Mouse (Mus musculus) right cerebral cortex, postnatal 4 days (tissue): ENCODE results near the gene Dlg4.

Experiments used
- DNase-seq: peaks from one replicate; pipeline ENCODE4 v3.0.0-alpha.2; 2022

Gene Dlg4

GRCm38 (mm10) chr11:70020731-70021263 is 4.1 kb downstream of the Dlg4 start:
- DNase-seq: peak; percentile 73

DNA sequence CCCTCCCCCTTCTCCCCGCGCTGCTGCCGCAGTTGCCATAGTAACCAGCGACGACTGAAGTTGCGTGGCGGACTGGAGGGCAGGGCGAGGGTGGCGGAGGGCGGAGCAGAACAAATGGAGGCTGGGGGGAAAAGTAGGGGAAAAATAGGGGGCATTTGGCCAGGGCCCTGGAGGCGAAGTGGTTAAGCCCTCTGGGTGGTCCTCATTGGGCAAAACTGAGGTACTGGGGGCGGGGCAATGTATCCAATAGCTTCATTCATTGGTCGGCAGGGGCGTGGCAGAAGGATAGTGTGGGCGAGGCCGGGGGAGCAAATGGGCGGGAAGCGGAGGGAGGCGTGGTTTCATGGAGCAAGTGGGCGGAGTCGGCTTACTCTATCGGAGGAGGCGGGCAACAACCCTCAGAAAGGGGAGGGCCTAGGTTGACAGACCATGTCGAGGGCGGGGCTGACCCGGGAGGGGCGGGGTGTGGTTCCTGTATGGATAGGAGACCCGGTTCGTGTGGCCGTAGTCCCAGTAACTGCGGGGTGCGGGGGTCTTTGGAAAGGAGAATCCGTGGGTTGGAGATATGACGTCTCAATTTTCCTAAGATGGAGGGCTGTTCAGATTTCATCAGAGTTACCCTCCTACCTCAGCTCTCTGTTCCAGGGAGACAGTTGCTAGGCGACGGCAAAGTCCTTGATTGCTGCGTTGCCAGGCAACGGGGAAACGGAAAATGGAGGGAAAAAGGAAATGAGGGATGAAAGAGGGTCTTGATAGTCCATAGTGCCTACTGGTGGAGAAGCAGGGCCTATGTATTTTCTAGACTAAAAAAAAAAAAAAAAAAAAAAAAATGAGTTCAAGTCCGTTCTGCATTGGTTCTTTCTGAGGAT is 4.8 kb downstream of the Dlg4 start:
- DNase-seq: peak; percentile 98

DNA sequence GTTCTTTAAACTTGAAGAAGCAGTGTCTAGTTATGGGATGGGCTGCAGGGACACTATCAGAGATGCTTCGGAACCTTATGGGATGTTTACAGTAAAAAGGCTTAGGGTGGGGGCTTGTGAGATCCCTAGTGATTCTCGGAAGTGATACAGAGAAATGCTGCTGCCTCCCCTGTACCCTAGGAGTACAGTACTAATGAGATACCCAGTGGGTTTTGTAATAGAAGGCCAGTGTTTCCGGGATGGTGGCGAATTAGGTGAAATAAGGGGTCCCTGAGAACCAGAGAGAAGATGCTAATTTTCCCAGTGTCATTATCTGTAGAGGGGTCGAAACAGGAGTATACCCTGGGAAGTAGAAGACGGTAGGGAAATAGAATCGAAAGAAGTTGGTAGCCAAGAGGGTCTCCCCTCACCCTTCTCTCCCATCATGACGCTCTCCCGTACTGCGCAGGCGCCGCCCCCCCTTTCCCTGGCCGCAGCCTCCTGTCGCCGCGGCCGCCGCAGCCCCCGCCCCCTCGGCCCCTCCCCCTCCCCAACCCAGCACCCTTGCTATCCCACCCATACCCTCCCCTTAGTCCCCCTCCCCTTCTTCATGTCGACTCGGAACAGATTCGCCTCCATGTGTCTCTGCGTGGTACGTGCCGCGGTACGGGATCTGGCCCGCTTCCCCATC is 6.9 kb downstream of the Dlg4 start:
- peak; percentile 79 for DNase-seq

DNA sequence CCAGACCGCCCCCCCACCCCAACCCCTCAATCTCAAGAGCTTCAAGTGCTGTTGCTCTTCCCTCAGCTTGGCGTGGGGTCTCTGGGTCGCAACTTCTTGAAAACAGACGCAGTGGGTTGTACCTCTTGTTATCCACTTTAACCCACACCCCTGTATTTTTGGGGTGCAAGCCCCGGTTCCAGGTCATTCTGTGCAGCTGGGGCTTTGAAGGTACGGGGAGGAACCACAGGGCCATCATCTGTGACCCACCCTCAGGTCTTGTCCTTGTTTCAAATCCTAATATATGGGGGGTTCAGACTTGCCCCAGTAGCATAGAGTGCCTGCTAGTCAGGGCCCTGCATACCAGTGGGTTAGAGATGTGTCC is 7.4 kb downstream of the Dlg4 start:
- DNase-seq: no peak

DNA sequence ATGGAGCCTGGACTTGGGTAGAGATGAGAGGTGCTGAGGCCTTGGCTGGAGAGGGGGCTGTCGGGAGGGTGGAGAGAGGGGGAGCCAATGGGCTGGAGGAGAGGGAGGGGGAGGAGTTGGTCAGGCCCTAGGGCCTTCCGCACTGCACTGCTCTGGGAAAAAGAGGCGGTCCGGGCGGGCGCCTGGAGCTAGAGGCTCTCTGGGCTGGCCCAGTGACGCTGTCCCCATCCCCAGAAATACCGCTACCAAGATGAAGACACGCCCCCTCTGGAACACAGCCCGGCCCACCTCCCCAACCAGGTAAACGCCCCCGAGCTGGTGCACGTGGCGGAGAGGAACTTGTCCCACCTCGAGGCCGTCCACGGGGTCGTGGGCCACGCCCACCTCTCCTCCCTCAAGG is 9.9 kb downstream of the Dlg4 start:
- peak; percentile 50 for DNase-seq

DNA sequence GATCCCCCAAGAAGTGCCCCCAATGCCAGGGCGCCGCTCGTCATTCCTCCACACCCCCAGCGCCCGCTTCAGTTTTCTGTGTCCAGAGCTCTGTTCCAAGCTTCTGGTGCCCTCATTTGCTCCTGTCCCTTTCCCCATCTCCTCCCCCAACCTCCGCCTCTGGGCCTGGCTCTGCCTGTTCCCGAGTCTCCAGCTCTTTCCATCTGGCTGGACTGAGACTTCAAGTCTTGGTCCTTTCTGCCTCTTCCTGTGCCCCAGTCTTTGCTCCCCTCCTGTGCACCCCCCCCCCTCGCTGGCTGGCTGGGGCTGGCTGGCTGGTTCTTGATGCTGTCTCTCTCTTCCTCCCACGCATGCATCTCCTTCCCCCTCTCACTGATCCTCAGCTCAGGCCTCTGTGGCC is 10.7 kb downstream of the Dlg4 start:
- DNase-seq: peak; percentile 42

GRCm38 (mm10) chr11:70028401-70029129 is 11.8 kb downstream of the Dlg4 start:
- DNase-seq: no peak

DNA sequence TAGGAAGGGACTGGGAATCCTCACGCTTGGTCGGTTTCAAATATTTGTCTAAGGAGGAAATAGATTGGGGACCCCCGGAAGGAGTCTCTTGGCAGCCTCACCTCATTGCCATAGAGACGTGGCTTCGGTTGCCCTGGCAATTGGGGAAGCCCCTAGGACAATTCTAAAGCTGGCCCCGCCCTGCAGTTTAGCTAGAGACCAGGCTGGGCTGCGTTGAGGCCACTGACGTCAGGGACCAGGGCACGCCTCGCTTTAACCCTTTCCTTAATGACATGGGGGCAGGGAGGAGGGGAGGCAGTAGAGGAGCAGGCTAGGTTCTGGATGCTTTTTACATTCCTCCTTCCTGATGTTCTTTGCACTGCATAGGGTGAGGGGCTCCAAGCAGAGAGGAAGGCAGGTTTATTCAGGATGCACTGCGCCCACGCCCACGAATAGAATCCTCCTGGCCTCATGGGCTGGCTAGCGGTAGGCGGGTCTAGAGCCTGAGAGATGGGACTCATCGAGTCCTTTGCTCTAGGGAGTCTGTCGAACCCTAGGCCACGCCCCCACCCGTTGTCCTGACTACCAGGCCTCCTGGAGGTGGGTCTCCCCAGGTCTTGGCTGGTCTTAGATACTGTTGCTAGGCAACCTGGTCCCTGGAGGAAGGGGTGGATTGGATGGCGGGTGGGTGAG is 12.5 kb downstream of the Dlg4 start:
- DNase-seq: peak; percentile 92

DNA sequence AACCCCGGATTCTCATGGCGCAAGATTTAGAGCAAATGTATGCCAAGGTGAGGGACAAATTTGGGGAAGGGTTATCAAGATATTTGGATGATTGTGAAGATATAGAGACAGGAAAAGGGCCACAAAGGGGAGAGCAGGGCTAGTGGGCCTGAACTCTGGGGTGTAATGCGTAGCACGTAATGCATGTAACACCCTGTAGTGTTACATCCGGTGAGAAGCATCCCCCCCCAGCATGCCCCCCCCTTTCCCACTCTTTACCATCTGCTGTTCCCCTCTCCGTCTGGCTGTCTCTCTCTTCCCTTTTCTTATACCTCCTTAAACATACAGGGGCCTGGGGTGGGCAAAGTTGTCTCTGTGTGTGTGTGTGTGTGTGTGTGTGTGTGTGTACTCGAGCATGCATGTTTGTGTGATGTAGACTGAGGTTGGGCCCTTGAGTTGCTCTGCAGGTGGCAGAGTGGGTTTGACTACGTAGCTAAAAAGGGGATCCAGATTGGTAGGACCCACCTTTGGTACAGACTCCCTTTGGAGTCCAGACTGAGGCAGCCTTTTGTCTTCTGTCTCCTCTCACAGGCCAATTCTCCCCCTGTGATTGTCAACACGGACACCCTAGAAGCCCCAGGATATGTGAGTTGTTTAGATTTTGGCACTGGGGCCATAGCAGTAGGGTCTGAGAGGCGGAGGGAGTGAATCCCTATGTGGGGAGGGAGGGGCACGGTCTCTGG is 13.2 kb downstream of the Dlg4 start:
- no peak for DNase-seq

GRCm38 (mm10) chr11:70030651-70031320 is 14.0 kb downstream of the Dlg4 start:
- no peak for DNase-seq

GRCm38 (mm10) chr11:70031321-70031670 is 14.6 kb downstream of the Dlg4 start:
- no peak for DNase-seq

DNA sequence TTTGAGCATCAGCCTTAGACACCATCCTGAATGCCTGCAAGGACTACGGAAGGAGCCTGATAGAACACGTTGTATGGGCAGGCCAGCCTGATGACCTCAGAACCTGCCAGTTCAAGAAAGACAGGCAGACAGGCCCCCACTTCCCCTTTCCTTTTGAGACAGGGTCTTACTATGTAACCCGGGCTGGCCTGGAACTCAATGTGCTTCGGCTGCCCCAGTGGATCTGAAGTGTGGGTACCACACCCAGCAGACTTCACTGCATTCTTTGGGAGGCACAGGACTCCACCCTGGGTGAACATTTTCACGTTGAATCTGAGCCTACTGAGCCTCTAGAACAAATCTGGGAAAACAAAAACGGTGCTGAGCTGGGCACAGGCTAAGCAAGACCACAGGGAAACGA is 21.4 kb downstream of the Dlg4 start:
- no peak for DNase-seq

DNA sequence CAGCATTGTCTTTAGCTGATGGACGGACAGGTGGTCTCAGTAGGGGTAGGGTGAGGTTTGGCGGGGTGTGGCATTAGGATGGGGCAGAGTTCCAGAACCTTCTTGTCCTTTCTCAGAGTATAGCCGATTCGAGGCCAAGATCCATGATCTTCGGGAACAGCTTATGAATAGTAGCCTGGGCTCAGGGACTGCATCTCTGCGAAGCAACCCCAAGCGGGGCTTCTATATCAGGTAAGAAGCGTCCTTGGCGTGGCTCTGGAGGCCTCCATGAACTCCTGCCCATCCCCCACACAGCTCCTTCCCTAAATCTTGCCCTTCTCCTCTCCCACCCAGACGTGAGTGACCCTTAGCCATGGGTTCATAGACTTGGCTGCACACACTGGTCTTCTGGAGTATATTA is 22.9 kb downstream of the Dlg4 start:
- DNase-seq: no peak

- no peak for DNase-seq
These were observed 23.4 kb downstream of the Dlg4 start for GRCm38 (mm10) chr11:70040184-70040583.

- DNase-seq: no peak
These were observed 25.8 kb downstream of the Dlg4 start for GRCm38 (mm10) chr11:70042309-70043085.

DNA sequence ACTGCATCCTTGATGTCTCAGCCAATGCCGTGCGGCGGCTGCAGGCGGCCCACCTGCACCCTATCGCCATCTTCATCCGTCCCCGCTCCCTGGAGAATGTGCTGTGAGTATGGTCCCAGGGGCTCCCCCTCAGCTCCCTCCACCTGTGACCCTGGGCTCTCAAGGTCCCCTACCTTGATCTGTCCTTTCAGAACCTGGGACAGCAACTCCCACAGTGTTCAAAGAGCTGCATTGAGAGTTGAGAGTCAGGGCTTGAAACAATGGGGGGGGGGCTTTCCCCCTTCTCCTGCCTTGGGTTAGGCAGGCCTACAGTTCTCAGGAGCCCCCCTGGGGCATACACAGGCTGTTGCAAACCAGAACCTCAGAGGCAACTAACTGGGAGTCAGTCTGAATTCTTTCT is 26.9 kb downstream of the Dlg4 start:
- DNase-seq: no peak

DNA sequence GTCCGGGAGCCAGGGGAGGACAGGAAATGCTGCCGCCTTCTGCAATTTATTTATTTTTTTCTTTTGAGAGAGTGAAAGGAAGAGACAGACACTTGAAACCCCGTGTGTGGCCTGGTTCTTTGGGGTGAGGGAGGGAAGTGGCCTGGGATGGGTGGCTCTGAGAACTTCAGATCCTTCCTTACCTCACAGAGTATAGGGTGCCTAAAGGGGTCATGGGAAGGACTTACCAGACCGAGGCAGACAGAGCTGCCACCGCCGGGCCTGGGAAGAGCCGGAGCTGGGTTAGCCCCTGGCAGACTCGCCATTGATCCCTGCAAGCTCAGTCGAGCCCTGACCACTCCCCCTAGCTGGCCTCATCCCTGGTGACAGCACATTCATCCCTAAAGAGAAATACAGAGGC is 28.7 kb downstream of the Dlg4 start:
- no peak for DNase-seq

- no peak for DNase-seq
These were observed 32.6 kb downstream of the Dlg4 start for GRCm38 (mm10) chr11:70049366-70049765.

DNA sequence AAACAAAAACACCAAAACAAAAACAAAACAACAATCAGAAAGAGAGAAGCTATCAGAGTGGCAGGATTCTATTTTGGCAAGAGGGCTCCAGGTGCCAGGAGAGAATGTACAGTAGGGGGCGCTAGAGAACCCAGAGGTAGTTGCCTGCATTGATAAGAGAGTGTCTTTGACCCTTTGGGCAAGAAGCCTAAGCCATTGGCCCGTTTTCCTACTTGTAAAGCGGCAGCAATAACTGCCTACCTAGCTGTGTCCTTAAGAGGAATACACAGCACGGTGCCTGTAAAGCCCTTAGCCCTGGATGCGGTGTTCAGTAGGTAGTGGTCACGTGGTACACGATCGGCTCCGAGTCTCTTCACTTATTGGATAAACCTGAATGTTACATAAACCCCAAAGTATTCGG is 33.1 kb downstream of the Dlg4 start:
- no peak for DNase-seq

DNA sequence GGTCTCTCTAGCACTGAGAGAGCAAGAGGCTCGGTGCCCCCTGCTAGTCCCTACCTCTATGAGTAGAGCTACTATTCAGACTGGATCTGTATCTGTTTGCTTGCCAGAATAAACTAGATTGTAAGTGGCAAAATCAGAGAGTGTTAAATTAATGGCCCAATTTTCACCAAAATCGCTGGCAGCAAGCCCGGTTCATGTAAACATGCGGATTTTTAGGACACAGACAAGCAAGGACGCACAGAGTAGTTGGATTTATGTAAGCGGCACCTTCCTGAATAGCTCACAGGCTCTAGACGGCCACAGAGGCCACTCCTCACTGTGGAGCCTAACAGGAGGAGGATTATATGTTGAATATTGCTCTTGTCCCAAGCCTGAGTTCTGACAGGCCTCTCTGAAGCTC is 36.4 kb downstream of the Dlg4 start:
- DNase-seq: no peak
